Mouse (Mus musculus) left cerebral cortex, postnatal 10 days (tissue): ENCODE data around the gene Nr6a1. TPM values are rescaled to one million over a fixed set of nuclear protein-coding genes. Genes with fewer than 3 reads are reported as not detected.

Experiments
- DNase-seq, 2 experiments: peaks; one replicate each; pipeline ENCODE4 v3.0.0; 2021 to 2022; ENCODE audit warnings: low spot score in 2 of 2, mixed read lengths in 1 of 2; ENCODE audit errors: extremely low spot score in 1 of 2
- intact Hi-C: fragments of 180-260 bp; cut with DNase I; formaldehyde crosslinking; loops from one replicate; pipeline ENCODE4 v1.15.1; 2025
- total RNA-seq, 2 experiments: library from RNA; stranded (reverse); gene quantifications; 2 replicates each; pipeline ENCODE4 v1.2.3; 2021

Nr6a1 gene
- total RNA-seq, 2 experiments from 2014 or later: 5.3 to 5.8 TPM

- no peak for DNase-seq
- intact Hi-C loops: no loop called here
Observed at GRCm38 (mm10) chr2:38908604-38909003, 18.9 kb downstream of the Nr6a1 start.

- DNase-seq: peak; percentile 23 to 26
Observed at GRCm38 (mm10) chr2:38906097-38906496, 21.4 kb downstream of the Nr6a1 start.

GRCm38 (mm10) chr2:38904290-38904689, 23.2 kb downstream of the Nr6a1 start:
- no peak for DNase-seq
- intact Hi-C loops: no loop called here

More at GRCm38 (mm10) chr2:38906097-38906496, 21.4 kb downstream of the Nr6a1 start:
- intact Hi-C loops: no loop called here

DNA sequence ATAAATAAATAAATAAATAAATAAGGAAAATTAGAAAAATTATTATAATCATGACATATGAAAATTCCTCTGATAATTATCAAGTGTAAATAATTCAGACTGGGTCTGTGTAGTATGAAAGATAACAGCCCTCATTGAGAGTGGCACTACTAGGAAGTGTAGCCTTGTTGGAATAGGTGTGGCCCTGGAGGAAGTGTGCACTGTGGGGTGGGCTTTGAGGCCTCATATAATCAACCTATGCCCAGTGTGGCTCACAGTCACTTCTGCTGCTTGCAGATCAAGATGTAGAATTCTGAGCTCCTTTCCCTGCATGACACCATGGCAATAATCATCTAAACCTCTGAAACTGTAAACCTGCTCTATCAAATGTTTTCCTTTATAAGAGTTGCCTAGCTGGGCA, 24.6 kb downstream of the Nr6a1 start:
- no peak for DNase-seq
- intact Hi-C loops: no loop called here

GRCm38 (mm10) chr2:38880907-38881672, 46.4 kb downstream of the Nr6a1 start:
- intact Hi-C loops: no loop called here
- no peak for DNase-seq

DNA sequence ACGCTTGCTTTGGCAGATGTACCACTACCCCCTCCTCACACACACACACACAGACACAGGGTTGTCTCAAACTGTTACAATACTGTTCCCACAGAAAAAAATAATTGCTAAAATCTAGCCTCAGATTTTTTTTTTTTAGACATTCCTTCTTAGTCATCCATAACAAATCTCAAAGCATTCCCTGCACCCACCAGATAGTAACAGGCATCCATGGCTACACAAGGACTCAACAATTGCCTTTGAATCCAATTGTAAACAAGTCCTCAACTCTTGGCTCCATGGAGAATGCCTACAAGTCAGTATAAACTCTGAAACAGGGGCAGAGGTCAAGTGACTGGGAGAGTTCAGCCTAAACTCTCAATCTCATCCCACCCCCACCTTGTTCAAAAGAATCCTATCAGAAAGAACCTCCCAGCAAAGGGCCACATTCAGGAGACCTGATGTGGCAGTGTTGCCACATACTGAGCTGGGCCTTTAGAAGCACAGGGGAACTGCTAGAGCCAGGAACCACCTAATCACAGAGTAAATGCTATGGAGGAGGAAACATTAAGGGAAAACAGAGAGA, 52.9 kb downstream of the Nr6a1 start:
- intact Hi-C loops: no loop called here
- DNase-seq: no peak

GRCm38 (mm10) chr2:38872730-38873129, 54.8 kb downstream of the Nr6a1 start:
- no peak for DNase-seq
- intact Hi-C loops: no loop called here

GRCm38 (mm10) chr2:38866711-38867110, 60.8 kb downstream of the Nr6a1 start:
- intact Hi-C loops: loop anchor here (10.0 kb wide), 1 partner anchor 222 kb away; the partner anchor contains the start of gene Psmb7
- no peak for DNase-seq

GRCm38 (mm10) chr2:38864011-38864410, 63.5 kb downstream of the Nr6a1 start:
- intact Hi-C loops: loop anchor here (2.0 to 10.0 kb wide), 2 partner anchors 69 to 219 kb away; partner anchors contain the start of gene Psmb7
- peak in 1 of 2 experiments; percentile 30 for DNase-seq

DNA sequence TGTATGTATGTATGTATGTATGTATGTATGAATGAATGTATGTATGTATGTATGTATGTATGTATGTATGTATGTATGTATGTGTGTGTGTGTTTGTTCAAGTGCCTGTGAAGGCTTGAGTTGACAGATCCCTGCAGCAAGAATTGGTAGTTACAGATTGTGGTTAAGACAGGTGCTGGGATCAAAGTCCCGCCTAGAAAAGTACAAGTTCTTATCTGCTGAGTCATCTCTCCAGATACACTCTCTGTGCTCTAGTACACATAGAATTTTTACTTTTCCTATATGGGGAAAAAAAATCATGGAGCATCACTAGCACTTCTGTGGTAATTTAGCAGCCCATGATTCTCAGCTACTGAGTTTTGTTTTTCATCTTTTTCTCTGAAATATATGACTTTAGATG, 75.7 kb downstream of the Nr6a1 start:
- intact Hi-C loops: no loop called here
- no peak for DNase-seq

- intact Hi-C loops: no loop called here
- DNase-seq: no peak
Observed at GRCm38 (mm10) chr2:38846319-38846718, 81.2 kb downstream of the Nr6a1 start.

DNA sequence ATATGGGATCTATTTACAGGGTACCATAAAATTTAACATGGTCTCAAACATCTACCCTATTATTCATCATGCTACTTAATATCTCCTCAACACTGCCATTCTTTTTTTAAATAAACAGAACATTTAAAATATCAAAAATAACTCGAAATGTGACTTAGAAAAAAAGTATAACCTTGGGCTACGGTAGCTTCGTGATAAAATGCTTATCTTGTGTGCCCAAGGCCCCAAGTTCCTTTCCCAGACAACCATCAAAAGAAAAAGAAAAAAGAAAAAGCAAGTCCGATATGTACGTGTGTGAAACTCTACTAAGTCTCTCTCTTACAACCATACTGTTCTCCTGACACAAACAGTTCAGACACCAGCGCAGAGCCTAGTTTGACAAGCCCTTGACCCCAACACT, 92.0 kb downstream of the Nr6a1 start:
- no peak for DNase-seq
- intact Hi-C loops: no loop called here

- intact Hi-C loops: no loop called here
- DNase-seq: no peak
Observed at GRCm38 (mm10) chr2:38831976-38832375, 95.5 kb downstream of the Nr6a1 start.

GRCm38 (mm10) chr2:38829521-38829920, 98.0 kb downstream of the Nr6a1 start:
- intact Hi-C loops: no loop called here

DNA sequence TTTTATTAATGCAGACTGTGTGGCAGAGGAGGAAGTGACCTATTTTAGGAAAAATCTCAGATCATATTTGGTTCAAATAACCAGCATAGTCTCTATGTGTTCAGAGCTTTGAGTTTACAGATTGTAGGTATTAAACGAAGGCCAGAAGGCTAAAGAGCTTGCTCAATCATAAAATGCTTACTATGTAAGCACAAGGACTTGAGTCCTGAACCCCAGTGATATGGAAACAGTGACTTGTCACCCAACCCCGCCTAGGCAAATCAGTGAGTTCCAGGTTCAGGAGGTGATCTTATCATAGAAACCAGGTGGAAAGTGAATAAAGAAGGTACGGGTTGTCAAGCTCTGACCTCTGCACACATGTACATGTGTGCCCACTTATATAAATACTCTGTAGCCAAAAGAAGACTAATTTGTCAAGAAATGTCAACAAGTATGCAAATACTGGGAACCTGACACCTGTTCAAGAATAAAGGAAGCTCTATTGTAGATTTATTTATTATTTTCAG, 99.6 kb downstream of the Nr6a1 start:
- intact Hi-C loops: no loop called here
- no peak for DNase-seq

More at GRCm38 (mm10) chr2:38829521-38829920, 98.0 kb downstream of the Nr6a1 start:
- no peak for DNase-seq

DNA sequence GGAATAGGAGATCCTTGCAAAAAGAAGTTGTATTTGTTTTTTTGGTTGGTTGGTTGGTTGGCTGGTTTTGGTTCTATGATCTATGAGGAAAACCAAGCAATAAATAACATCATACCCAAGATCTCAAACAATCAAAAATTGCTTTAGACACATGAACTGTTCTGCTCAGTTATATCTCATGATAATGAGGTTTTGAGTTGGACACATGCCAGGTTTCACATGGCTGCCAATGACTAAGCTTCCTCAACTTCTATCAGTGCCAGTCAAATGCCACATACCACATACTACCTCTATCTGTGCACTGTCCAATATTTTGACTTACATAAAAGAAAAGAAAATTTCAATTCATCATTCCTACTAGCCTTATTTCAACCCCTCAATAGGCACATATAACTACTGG, 101.3 kb downstream of the Nr6a1 start:
- DNase-seq: no peak
- intact Hi-C loops: no loop called here

DNA sequence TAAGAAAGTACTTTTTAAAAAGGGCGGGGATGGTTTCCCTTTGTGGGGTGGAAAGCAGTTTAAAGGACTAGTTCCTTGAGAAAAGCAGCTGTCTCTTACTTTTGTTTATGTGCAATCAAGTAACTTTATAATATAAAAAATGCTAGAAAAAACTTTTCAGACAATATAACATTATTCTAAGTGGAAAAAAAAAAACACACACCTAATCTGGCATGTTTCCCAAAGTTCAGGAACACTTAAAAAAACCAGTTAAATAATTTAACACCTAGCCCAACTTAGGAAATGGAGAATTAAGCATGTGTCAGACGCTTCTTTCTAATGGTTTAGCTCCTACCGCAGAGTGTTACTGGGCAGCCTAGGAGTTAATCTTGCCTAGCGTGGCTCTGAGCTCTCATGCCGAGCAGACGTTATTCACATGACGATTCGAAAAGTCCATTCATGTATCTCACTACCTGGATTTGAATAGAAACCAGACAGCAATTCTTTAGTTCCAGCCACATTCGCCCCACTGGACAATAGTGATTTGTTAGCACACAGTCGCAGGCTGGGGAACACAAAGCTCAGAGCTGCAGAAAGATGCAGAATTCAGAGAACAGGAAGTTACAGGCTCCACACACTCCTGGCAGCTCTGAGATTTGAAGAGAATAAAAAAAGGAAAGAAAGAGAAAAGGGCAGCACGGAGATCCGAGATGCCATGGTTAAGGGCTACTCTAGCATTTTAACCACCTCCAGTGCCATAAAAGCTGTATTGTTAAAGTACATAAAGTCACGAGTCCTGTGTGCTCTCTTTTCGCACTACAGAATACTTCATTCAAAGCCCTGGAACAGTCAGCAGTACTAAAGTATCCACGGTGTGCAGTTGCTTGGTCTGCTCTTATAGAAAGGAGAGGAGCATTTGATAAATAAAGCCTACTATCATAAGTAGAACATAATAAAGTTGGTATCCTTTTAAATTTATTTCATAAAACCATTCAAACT, 102.4 kb downstream of the Nr6a1 start:
- intact Hi-C loops: no loop called here
- peak; percentile 8 to 22 for DNase-seq

DNA sequence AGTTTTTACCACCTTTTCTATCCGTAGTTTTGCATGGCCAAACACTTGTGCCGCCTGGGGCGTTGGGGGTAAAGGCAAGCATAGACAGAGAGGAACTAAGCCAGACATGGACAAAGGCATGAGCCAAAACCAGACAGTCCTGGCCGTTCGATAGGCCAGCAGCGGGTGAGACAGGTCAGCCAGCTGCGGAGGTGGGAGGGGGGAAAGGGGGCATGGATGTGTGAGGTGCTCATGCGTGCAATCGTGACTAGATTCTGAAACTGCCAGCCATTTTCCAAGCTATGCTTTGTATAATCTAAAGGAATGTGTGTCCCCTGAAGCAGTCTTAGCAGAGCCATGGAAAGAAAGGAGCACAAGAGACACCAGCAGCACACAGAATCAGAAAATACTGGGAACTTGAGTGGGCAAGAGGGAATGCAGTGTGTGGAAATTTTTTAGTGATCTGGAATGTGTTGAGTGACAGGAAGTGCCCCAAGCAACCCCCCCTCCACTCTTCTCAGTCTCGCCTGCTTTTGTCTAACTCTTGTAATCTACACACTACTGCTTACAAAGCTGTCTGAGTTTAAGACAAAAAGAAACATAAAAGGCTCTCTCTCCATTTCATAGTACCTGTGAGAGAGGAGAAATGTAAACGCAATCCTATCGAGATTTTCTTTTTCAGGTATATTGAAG, 103.4 kb downstream of the Nr6a1 start:
- intact Hi-C loops: no loop called here

GRCm38 (mm10) chr2:38823406-38823805, 104.1 kb downstream of the Nr6a1 start:
- intact Hi-C loops: no loop called here

More for the DNA sequence above, 103.4 kb downstream of the Nr6a1 start:
- peak; percentile 29 to 82 for DNase-seq

More at GRCm38 (mm10) chr2:38823406-38823805, 104.1 kb downstream of the Nr6a1 start:
- peak in 1 of 2 experiments; percentile 12 for DNase-seq
